Mouse (Mus musculus) gonadal fat pad, adult 2 months (tissue): ENCODE data around the gene Hnrnpab. TPM values are rescaled to one million over a fixed set of nuclear protein-coding genes. Genes with fewer than 3 reads are reported as not detected.

ENCODE experiments used
- DNase-seq: peaks from one replicate; pipeline ENCODE4 v3.0.0-alpha.2; 2012; ENCODE audit warnings: low read depth
- polyA plus RNA-seq: library from polyadenylated mRNA; depleted of rRNA; stranded (reverse); fragments of >200 nt; gene quantifications from 2 replicates; pipeline ENCODE4 v1.2.3, GENCODE M21; 2012; rRNA removed

Hnrnpab gene
- polyA plus RNA-seq, 1 experiment, result 113 TPM

DNA sequence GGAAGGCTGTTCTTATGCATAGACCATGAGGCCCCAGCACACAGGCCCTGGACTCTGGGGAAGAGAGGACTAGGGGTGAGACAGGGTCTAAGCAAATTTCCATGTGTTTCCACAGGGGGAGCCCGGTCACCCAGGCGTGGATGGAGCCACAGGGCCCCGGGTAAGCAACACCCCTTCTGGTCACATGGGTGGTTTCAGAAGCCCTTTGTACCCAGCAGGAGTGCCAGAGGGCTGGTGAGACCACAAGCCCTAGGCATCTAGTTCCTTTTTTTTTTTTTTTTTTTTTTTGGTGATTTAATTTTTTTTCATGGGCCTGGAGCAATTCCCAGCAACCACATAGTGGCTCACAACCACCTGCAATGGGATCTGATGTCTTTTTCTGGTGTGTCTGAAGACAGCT, 41.6 kb downstream of the Hnrnpab start:
- no peak for DNase-seq

GRCm38 (mm10) chr11:51563276-51563675, 43.4 kb downstream of the Hnrnpab start:
- DNase-seq, result no peak

DNA sequence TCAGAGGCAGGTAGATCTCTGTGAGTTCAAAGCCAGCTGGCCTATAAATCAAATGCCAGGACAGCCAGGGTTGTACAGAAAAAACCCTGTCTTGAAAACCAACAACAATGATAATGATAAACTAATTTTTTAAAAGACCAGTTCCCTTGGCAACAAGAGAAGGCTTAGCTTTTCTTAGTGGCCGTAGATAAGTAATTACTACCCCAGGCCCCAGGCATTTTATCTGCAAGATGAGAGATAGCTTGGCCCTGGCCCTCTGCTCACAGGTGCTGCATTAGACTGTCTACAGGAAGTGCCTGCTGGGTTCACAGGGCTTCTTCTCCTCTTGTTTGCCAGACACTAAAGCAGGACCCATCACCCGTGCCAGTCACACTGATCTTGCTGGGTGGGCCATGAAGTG, 51.6 kb downstream of the Hnrnpab start:
- no peak for DNase-seq

- no peak for DNase-seq
Measured at GRCm38 (mm10) chr11:51554590-51554989, 52.1 kb downstream of the Hnrnpab start.

DNA sequence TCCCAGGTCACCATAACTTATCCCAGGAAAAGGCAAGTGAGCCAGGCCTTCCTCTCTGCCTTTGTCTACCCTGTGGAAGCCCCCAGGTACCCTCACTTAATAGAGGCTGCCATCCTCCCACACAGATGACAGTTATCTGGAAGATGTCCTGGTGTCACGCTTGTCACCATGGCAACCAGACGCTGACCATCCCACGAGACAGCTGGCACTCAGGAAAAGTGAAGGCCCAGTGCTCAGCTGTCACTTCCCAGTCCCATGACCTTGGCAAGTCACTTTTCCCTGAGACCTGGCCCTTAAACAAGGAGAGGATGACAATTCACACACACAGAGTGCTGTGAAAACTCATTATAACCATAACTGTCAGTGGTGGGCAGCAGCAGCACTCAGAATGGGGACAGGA, 54.6 kb downstream of the Hnrnpab start:
- no peak for DNase-seq

DNA sequence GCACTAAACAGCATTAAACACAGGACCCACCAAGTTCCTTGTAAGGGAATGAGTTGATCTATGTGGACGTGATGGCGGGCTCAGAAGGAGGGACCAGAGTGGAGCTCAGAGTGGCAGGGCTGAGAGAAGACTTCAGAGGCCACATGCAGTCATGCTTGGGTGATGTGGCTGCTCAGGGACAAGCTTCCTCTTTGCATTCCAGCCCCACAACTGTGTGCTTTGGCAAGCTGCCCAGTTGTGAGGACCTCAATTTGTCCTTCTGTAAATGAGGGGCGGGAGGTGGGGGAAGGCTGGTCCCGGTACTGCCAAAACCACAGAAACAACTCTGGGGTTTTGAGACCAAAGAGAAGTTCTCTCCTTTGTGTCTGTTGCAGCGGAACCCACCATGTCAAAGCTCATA, 55.4 kb downstream of the Hnrnpab start:
- no peak for DNase-seq

Other genes with a start within 250 kb of the Hnrnpab start
- gene Phykpl, start 22.1 kb downstream of the Hnrnpab start, polyA plus RNA-seq, result 25.6 and 28.9 TPM in 2 replicates
- gene Nhp2, start 12.9 kb upstream of the Hnrnpab start, polyA plus RNA-seq, result 55.5 and 66.5 TPM in 2 replicates
- gene Rmnd5b, start 29.0 kb upstream of the Hnrnpab start, polyA plus RNA-seq, result 74.5 and 88.8 TPM in 2 replicates
- gene N4bp3, start 44.0 kb upstream of the Hnrnpab start, polyA plus RNA-seq, result 25.4 and 25.7 TPM in 2 replicates
- 27.3 and 30.4 TPM in 2 replicates for gene D930048N14Rik, start 44.1 kb upstream of the Hnrnpab start, polyA plus RNA-seq
- gene 0610009B22Rik, start 82.0 kb upstream of the Hnrnpab start, polyA plus RNA-seq, result 24.3 and 28.6 TPM in 2 replicates
- gene Sec24a, start 156.8 kb upstream of the Hnrnpab start, polyA plus RNA-seq, result 12.9 and 19.1 TPM in 2 replicates
- gene Sar1b, start 156.8 kb upstream of the Hnrnpab start, polyA plus RNA-seq, result 40.5 and 42.1 TPM in 2 replicates